Mouse (Mus musculus): ENCODE data around the gene Trim17. TPM values are rescaled to one million over a fixed set of nuclear protein-coding genes. Genes with fewer than 3 reads are reported as not detected.

Gene Trim17
- polyA plus RNA-seq, 1 experiment from 2014 or later: 0.62 TPM

DNA sequence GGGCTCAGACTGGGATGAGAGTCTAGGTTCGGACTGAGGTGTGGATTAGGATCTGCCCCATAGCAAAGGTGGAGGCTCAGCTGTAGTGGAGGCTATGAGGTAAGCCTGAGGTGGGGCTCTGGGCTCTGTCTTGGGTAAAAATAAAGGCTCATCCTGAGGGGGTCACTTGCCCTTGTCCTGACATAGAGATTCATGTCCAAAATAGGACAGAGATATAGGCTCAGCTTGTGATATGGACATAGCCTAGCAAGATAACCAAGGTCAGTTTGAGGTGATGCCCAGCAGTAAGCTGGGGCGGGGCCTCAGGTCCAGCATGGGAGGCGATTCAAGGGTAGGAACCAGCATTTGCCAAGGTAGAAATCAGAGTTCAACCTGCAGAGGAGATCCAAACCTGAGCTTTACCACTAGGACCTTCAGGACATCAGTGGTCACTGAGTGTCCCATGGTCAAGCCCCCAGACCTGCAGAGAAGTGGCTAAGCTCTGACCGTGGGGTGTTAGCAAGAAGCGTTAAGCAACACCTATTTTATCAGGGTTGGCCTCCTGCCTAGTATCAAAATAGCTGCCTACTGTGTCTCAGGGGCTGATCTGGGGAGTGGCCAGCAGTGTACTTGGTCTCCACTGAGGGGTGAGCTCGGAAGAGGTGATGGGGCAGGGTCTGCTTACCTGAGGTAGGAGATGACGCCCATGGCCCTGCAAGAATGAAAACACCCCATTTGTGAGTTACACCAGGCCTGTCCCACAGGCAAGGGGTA, 48.0 kb downstream of the Trim17 start:
- H3K4me1 ChIP-seq (ENCODE audit: insufficient read depth, low read depth, low read length): no peaks in the 10 kb centered on the region
- 58% methylated on average over 7 of the region's 7 CpGs for WGBS

DNA sequence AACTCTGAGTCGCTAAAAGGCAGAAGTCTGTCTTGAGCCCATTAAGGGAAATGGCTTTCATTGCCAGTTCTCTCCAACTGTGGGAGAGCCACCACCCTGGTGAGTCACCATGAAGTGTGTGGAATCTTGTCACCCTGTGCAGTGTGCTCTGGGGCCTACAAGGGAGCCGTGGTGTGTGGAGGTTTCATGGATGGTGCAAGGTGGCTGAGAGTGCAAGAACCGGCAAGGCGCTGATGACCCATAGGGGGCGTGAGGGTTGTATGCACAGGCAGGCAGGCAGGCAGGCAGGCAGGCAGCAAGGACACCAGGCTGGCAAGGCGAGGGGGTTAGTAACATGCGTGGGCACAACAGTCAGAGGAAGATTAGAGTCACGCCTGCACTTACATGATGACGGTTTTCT, 60.6 kb downstream of the Trim17 start:
- Histone ChIP-seq H3K4me2 (replicated peaks; ENCODE audit: low read depth, low read length) (no peak overlapping the region), H3K4me1 (ENCODE audit: insufficient read depth, low read depth, low read length) (no peaks in the 10 kb centered on the region), H3K27ac (ENCODE audit: low read length) (no peak overlapping the region), H3K27me3 (replicated peaks; ENCODE audit: insufficient read depth, low read length) (no peaks in the 10 kb centered on the region), H3K9ac (replicated peaks; ENCODE audit: low read depth) (no peak overlapping the region), H3K9me3 (ENCODE audit: low read length) (no peaks in the 10 kb centered on the region), H3K36me3 (ENCODE audit: insufficient read depth, low read length) (no peaks in the 10 kb centered on the region), H3K4me3 (ENCODE audit: low read depth, low read length) (no peak overlapping the region)
- DNase-seq (ENCODE audit: low spot score): peak; percentile 16
- ATAC-seq: 0 out of 2 replicates have a peak, but pooled peaks have one; percentile 33
- 38% methylated on average over 7 of the region's 9 CpGs for WGBS
- TF ChIP-seq CTCF (IDR thresholded peaks at IDR 0.05): peak; percentile 69
- no peak for TF ChIP-seq EP300 (IDR thresholded peaks at IDR 0.05)

More for the DNA sequence above, 48.0 kb downstream of the Trim17 start:
- H3K36me3 ChIP-seq (ENCODE audit: insufficient read depth, low read length): no peaks in the 10 kb centered on the region
- no peak overlapping the region for H3K27ac ChIP-seq (ENCODE audit: low read length)
- ATAC-seq (no peak), DNase-seq (ENCODE audit: low spot score) (no peak)
- H3K27me3 ChIP-seq (replicated peaks; ENCODE audit: insufficient read depth, low read length): no peaks in the 10 kb centered on the region
- H3K9ac ChIP-seq (replicated peaks; ENCODE audit: low read depth): no peak overlapping the region
- H3K4me2 ChIP-seq (replicated peaks; ENCODE audit: low read depth, low read length): no peak overlapping the region
- TF ChIP-seq CTCF (IDR thresholded peaks at IDR 0.05) (no peak), EP300 (IDR thresholded peaks at IDR 0.05) (no peak)
- H3K4me3 ChIP-seq (ENCODE audit: low read depth, low read length): no peak overlapping the region
- no peaks in the 10 kb centered on the region for H3K9me3 ChIP-seq (ENCODE audit: low read length)

Small RNA genes within 50 kb of the gene (microRNA-seq; reads per million reads assigned to microRNA genes)
- gene Gm44313: not detected

Other genes starting within 250 kb of the Trim17 start
- gene Olfr318, start 230.7 kb upstream of the Trim17 start, polyA plus RNA-seq (2015; fragmentation: Nextera tagmentation; extraction: Ambion mirVana): not detected in 2 replicates
- not detected in 2 replicates for gene Olfr317, start 215.5 kb upstream of the Trim17 start, polyA plus RNA-seq (2015; fragmentation: Nextera tagmentation; extraction: Ambion mirVana)
- gene Olfr316, start 202.0 kb upstream of the Trim17 start, polyA plus RNA-seq (2015; fragmentation: Nextera tagmentation; extraction: Ambion mirVana): not detected in 2 replicates
- gene Olfr315, start 181.5 kb upstream of the Trim17 start, polyA plus RNA-seq (2015; fragmentation: Nextera tagmentation; extraction: Ambion mirVana): not detected in 2 replicates
- not detected in 2 replicates for gene Olfr314, start 171.7 kb upstream of the Trim17 start, polyA plus RNA-seq (2015; fragmentation: Nextera tagmentation; extraction: Ambion mirVana)
- 31.4 and 36.1 TPM in 2 replicates for gene Fam183b, start 152.7 kb upstream of the Trim17 start, polyA plus RNA-seq (2015; fragmentation: Nextera tagmentation; extraction: Ambion mirVana)
- gene Olfr313, start 139.7 kb upstream of the Trim17 start, polyA plus RNA-seq (2015; fragmentation: Nextera tagmentation; extraction: Ambion mirVana): not detected in 2 replicates
- gene Olfr312, start 125.4 kb upstream of the Trim17 start, polyA plus RNA-seq (2015; fragmentation: Nextera tagmentation; extraction: Ambion mirVana): not detected in 2 replicates
- gene Olfr311, start 115.4 kb upstream of the Trim17 start, polyA plus RNA-seq (2015; fragmentation: Nextera tagmentation; extraction: Ambion mirVana): not detected in 2 replicates
- gene Gm12258, start 107.5 kb upstream of the Trim17 start, polyA plus RNA-seq (2015; fragmentation: Nextera tagmentation; extraction: Ambion mirVana): 5.4 and 5.5 TPM in 2 replicates
- gene 2810021J22Rik, start 87.5 kb upstream of the Trim17 start, polyA plus RNA-seq (2015; fragmentation: Nextera tagmentation; extraction: Ambion mirVana): 3.2 and 4.0 TPM in 2 replicates
- gene Zfp39, start 50.5 kb upstream of the Trim17 start, polyA plus RNA-seq (2015; fragmentation: Nextera tagmentation; extraction: Ambion mirVana): 2.4 and 2.8 TPM in 2 replicates
- 0.05 and 0.12 TPM in 2 replicates for gene Btnl10, start 36.8 kb upstream of the Trim17 start, polyA plus RNA-seq (2015; fragmentation: Nextera tagmentation; extraction: Ambion mirVana)
- gene Rnf187, start 15.8 kb upstream of the Trim17 start, polyA plus RNA-seq (2015; fragmentation: Nextera tagmentation; extraction: Ambion mirVana): 168 and 169 TPM in 2 replicates
- 2.6 TPM in 2 replicates for gene Hist3h2ba, start 5.8 kb upstream of the Trim17 start, polyA plus RNA-seq (2015; fragmentation: Nextera tagmentation; extraction: Ambion mirVana)
- 21.6 and 28.6 TPM in 2 replicates for gene Hist3h2a, start within 50 bp of the Trim17 start, polyA plus RNA-seq (2015; fragmentation: Nextera tagmentation; extraction: Ambion mirVana)
- gene Trim11, start 23.4 kb downstream of the Trim17 start, polyA plus RNA-seq (2015; fragmentation: Nextera tagmentation; extraction: Ambion mirVana): 19.1 and 20.2 TPM in 2 replicates
- 0.92 and 1.5 TPM in 2 replicates for gene Obscn, start 181.7 kb downstream of the Trim17 start, polyA plus RNA-seq (2015; fragmentation: Nextera tagmentation; extraction: Ambion mirVana)
- 3.1 and 3.9 TPM in 2 replicates for gene Iba57, start 209.1 kb downstream of the Trim17 start, polyA plus RNA-seq (2015; fragmentation: Nextera tagmentation; extraction: Ambion mirVana)
- gene Gjc2, start 228.5 kb downstream of the Trim17 start, polyA plus RNA-seq (2015; fragmentation: Nextera tagmentation; extraction: Ambion mirVana): 1.8 and 2.5 TPM in 2 replicates
- 151 and 168 TPM in 2 replicates for gene Guk1, start 237.5 kb downstream of the Trim17 start, polyA plus RNA-seq (2015; fragmentation: Nextera tagmentation; extraction: Ambion mirVana)
- 60.0 and 74.0 TPM in 2 replicates for gene Mrpl55, start 247.8 kb downstream of the Trim17 start, polyA plus RNA-seq (2015; fragmentation: Nextera tagmentation; extraction: Ambion mirVana)

Measured in lung, postnatal 0 days (tissue).